Mouse (Mus musculus) midbrain, embryonic 10.5 days (tissue): ENCODE measurements around the gene Cd276. TPM values are rescaled to one million over a fixed set of nuclear protein-coding genes. Genes with fewer than 3 reads are reported as not detected.
"Not testable (repeated sequence)": the region's sequence is repeated elsewhere in the genome, so short reads cannot be mapped to it uniquely, and the experiment has no call there.

Source experiments
- DNase-seq: peaks from one replicate; pipeline ENCODE4 v3.0.0-alpha.2; 2017; ENCODE audit warnings: low spot score
- H3K27ac ChIP-seq: fragments of 300-500 bp; sonication (generic); replicated peaks from 2 replicates; pipeline ENCODE4 v1.5.1; 2016; ENCODE audit warnings: mild to moderate bottlenecking
- H3K27me3 ChIP-seq: fragments of 300-500 bp; sonication (generic); 2 replicates; pipeline ENCODE4 v1.6.1; 2016; ENCODE audit warnings: low read depth, mild to moderate bottlenecking; ENCODE audit not compliant: poor library complexity, severe bottlenecking
- H3K36me3 ChIP-seq: fragments of 300-500 bp; sonication (generic); 2 replicates; pipeline ENCODE4 v1.6.1; 2016; ENCODE audit warnings: mild to moderate bottlenecking, moderate library complexity
- H3K4me1 ChIP-seq: fragments of 300-500 bp; sonication (generic); 2 replicates; pipeline ENCODE4 v1.6.1; 2016
- H3K4me3 ChIP-seq: fragments of 300-500 bp; sonication (generic); 2 replicates; pipeline ENCODE4 v1.5.1; 2016; ENCODE audit warnings: mild to moderate bottlenecking, moderate library complexity
- H3K9me3 ChIP-seq: fragments of 300-500 bp; sonication (generic); replicated peaks from 2 replicates; pipeline ENCODE4 v1.6.1; 2016; ENCODE audit warnings: mild to moderate bottlenecking
- WGBS: fragments of 180-500 bp; shearing (Covaris S2); methylation state at CpG from one replicate; pipeline ENCODE4 v1.1.7; 2016; 5-methylcytosine and 5-hydroxymethylcytosine counted together
- polyA plus RNA-seq: library from polyadenylated mRNA; unstranded; fragments of >200 nt; fragmentation: Nextera tagmentation; extraction: Ambion mirVana; gene quantifications from 2 replicates; pipeline ENCODE4 v1.2.1, GENCODE M21; 2016

Cd276 gene
- polyA plus RNA-seq, 1 experiment from 2014 or later = 24.5 TPM

- not testable (repeated sequence) for H3K9me3 ChIP-seq, H3K4me3 ChIP-seq, H3K36me3 ChIP-seq, H3K27me3 ChIP-seq, H3K4me1 ChIP-seq, DNase-seq, H3K27ac ChIP-seq
- WGBS = 83% methylated on average over 3 of the region's 3 CpGs
These were observed 10.7 kb upstream of the Cd276 start for GRCm38 (mm10) chr9:58565945-58566344.

- 76% methylated on average over 3 of the region's 3 CpGs for WGBS
- H3K4me3 ChIP-seq = no peak overlapping the region
- peaks cover 7% of the 10 kb centered on the region for H3K27me3 ChIP-seq
These were observed 5.0 kb upstream of the Cd276 start for GRCm38 (mm10) chr9:58560211-58560610.

GRCm38 (mm10) chr9:58557457-58558455 is 2.5 kb upstream of the Cd276 start:
- DNase-seq = no peak
- 75% methylated on average over 3 of the region's 3 CpGs for WGBS
- no peak overlapping the region for H3K27ac ChIP-seq
- H3K4me3 ChIP-seq = no peak overlapping the region
- H3K36me3 ChIP-seq = no peaks in the 10 kb centered on the region
- H3K27me3 ChIP-seq = peaks cover 7% of the 10 kb centered on the region
- H3K4me1 ChIP-seq = peaks cover 30% of the 10 kb centered on the region
- no peaks in the 10 kb centered on the region for H3K9me3 ChIP-seq

More at GRCm38 (mm10) chr9:58560211-58560610, 5.0 kb upstream of the Cd276 start:
- Histone ChIP-seq H3K27ac (no peak overlapping the region), H3K9me3 (no peaks in the 10 kb centered on the region), H3K36me3 (no peaks in the 10 kb centered on the region), H3K4me1 (peaks cover 11% of the 10 kb centered on the region)
- DNase-seq = no peak

- no peaks in the 10 kb centered on the region for H3K36me3 ChIP-seq
- peaks cover 38% of the 10 kb centered on the region for H3K4me1 ChIP-seq
- no peaks in the 10 kb centered on the region for H3K9me3 ChIP-seq
- H3K27me3 ChIP-seq = peaks cover 7% of the 10 kb centered on the region
- H3K4me3 ChIP-seq = no peak overlapping the region
- 57% methylated on average over 7 of the region's 7 CpGs for WGBS
- no peak overlapping the region for H3K27ac ChIP-seq
- DNase-seq = no peak
These were observed 1.4 kb upstream of the Cd276 start for GRCm38 (mm10) chr9:58556627-58557026.

- Histone ChIP-seq H3K9me3 (no peaks in the 10 kb centered on the region), H3K27ac (peak overlapping the region; percentile 96), H3K4me1 (peaks cover 38% of the 10 kb centered on the region), H3K36me3 (no peaks in the 10 kb centered on the region), H3K27me3 (peaks cover 7% of the 10 kb centered on the region), H3K4me3 (peak overlapping the region; percentile 78)
- no peak for DNase-seq
- 23% methylated on average over 9 of the region's 9 CpGs for WGBS
These were observed 613 bp upstream of the Cd276 start for GRCm38 (mm10) chr9:58555685-58556414.

- peak overlapping the region; percentile 96 for H3K27ac ChIP-seq
- DNase-seq = no peak
- peaks cover 44% of the 10 kb centered on the region for H3K4me1 ChIP-seq
- 17% methylated on average over 23 of the region's 23 CpGs for WGBS
- no peaks in the 10 kb centered on the region for H3K9me3 ChIP-seq
- peaks cover 7% of the 10 kb centered on the region for H3K27me3 ChIP-seq
- H3K4me3 ChIP-seq = peak overlapping the region; percentile 78
- H3K36me3 ChIP-seq = no peaks in the 10 kb centered on the region
These were observed 955 bp downstream of the Cd276 start for GRCm38 (mm10) chr9:58554056-58554907.

- no peak overlapping the region for H3K27ac ChIP-seq
- H3K27me3 ChIP-seq = no peaks in the 10 kb centered on the region; the same call in 1 of the 2 replicates
- no peaks in the 10 kb centered on the region for H3K9me3 ChIP-seq
- 85% methylated on average over 9 of the region's 9 CpGs for WGBS
- no peak overlapping the region for H3K4me3 ChIP-seq
- H3K4me1 ChIP-seq = peaks cover 56% of the 10 kb centered on the region
- no peaks in the 10 kb centered on the region for H3K36me3 ChIP-seq
- DNase-seq = no peak
These were observed 3.2 kb downstream of the Cd276 start for GRCm38 (mm10) chr9:58552083-58552482.

GRCm38 (mm10) chr9:58550928-58551327 is 4.3 kb downstream of the Cd276 start:
- Histone ChIP-seq H3K4me3 (no peak overlapping the region), H3K4me1 (peaks cover 55% of the 10 kb centered on the region), H3K36me3 (no peaks in the 10 kb centered on the region), H3K27ac (no peak overlapping the region), H3K27me3 (no peaks in the 10 kb centered on the region; the same call in 1 of the 2 replicates), H3K9me3 (no peaks in the 10 kb centered on the region)
- DNase-seq = no peak
- 90% methylated on average over 6 of the region's 6 CpGs for WGBS

- no peak for DNase-seq
- Histone ChIP-seq H3K4me3 (no peak overlapping the region), H3K27ac (no peak overlapping the region), H3K9me3 (no peaks in the 10 kb centered on the region), H3K36me3 (no peaks in the 10 kb centered on the region), H3K27me3 (no peaks in the 10 kb centered on the region), H3K4me1 (peaks cover 44% of the 10 kb centered on the region)
- WGBS = 86% methylated on average over 3 of the region's 3 CpGs
These were observed 5.5 kb downstream of the Cd276 start for GRCm38 (mm10) chr9:58549694-58550093.

GRCm38 (mm10) chr9:58548897-58549296 is 6.3 kb downstream of the Cd276 start:
- 0 out of 2 replicates have a peak overlapping the region, but pooled peaks have one; percentile 34 for H3K27ac ChIP-seq
- peaks cover 36% of the 10 kb centered on the region for H3K4me1 ChIP-seq
- 51% methylated on average over 4 of the region's 4 CpGs for WGBS
- H3K36me3 ChIP-seq = no peaks in the 10 kb centered on the region
- H3K27me3 ChIP-seq = no peaks in the 10 kb centered on the region
- H3K9me3 ChIP-seq = no peaks in the 10 kb centered on the region
- no peak for DNase-seq
- no peak overlapping the region for H3K4me3 ChIP-seq

- no peaks in the 10 kb centered on the region for H3K36me3 ChIP-seq
- H3K4me3 ChIP-seq = no peak overlapping the region
- peaks cover 26% of the 10 kb centered on the region for H3K4me1 ChIP-seq
- no peaks in the 10 kb centered on the region for H3K27me3 ChIP-seq
- H3K9me3 ChIP-seq = no peaks in the 10 kb centered on the region
- DNase-seq = no peak
- peak overlapping the region; percentile 34; the same call in 1 of the 2 replicates for H3K27ac ChIP-seq
- 88% methylated on average over 11 of the region's 11 CpGs for WGBS
These were observed 8.4 kb downstream of the Cd276 start for GRCm38 (mm10) chr9:58546630-58547360.
